Mouse (Mus musculus): ENCODE results near the gene Olfr66.

DNA sequence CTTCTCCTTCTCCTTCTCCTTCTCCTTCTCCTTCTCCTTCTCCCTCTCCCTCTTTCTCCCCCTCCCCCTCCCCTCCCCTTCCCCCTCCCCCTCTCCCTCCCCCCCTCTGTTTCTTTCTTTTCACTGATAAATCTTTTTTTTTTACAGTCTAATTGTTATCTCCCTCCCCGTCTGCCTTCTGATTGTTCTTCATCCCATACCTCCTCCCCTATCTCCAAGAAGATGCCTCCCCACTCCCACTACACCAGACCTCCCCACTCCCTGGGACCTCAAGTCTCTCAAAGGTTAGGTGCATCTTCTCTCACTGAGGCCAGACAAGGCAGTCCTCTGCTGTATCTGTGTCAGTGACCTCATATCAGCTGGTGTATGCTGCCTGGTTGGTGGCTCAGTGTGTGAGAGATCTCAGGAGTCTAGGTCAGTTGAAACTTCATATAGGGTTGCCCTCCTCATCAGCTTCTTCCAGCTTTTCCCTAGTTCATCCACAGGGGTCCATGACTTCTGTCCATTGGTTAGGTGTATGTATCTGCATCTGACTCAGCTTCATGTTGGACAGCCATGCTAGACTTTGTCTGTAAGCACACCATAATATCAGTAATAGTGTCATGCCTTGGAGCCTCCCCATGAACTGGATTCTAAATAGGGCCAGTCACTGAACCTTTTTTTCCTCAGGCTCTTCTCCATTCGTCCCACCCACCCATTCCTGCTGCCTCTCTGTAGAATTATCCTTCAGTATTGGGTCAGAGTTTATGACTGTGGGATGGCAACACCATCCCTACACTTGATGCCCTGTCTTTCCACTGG, 41.3 kb downstream of the Olfr66 start:
- TF ChIP-seq CTCF (IDR thresholded peaks at IDR 0.05; ENCODE audit: low read depth, low read length) (no peak), POLR2A (IDR thresholded peaks at IDR 0.05; ENCODE audit: borderline replicate concordance, low read depth, low read length) (no peak)
